Mouse (Mus musculus) thymus, adult 2 months (tissue): ENCODE results near the gene Pdlim4.

Source experiments
- CTCF ChIP-seq: fragments of 200-500 bp; IDR thresholded peaks from 2 replicates; pipeline ENCODE4 v1.5.1; 2012; ENCODE audit warnings: mild to moderate bottlenecking, control low read depth, low read length, moderate library complexity, borderline replicate concordance; ENCODE audit not compliant: control insufficient read depth, poor library complexity, insufficient read depth; ENCODE audit errors: extremely low read depth
- POLR2A ChIP-seq: fragments of 200-500 bp; IDR thresholded peaks from 2 replicates; pipeline ENCODE4 v1.6.1; 2012; ENCODE audit warnings: mild to moderate bottlenecking, low read length, control low read depth, moderate library complexity; ENCODE audit not compliant: control insufficient read depth, poor library complexity, insufficient read depth; ENCODE audit errors: extremely low read depth

- TF ChIP-seq CTCF = no peak
- TF ChIP-seq POLR2A = no peak
Measured at GRCm38 (mm10) chr11:54111976-54112741, 43.3 kb upstream of the Pdlim4 start.
